Mouse (Mus musculus): ENCODE results near the gene Colgalt1. TPM values are rescaled to one million over a fixed set of nuclear protein-coding genes. Genes with fewer than 3 reads are reported as not detected.

Colgalt1 gene
- total and polyA plus RNA-seq, 3 experiments, result 72.0 to 85.3 (median 73.7) TPM

- H3K4me3 ChIP-seq (replicated peaks in 1 of 3; ENCODE audit: low read depth in 2 of 3, low read length in 2 of 3, poor library complexity in 1 of 3), result no peak overlapping the region
- in situ Hi-C loops (cut with MboI; ENCODE audit: low pct_ligation_motif_present, low pct_unique_long_range_greater_than_20kb, low sequenced_read_pairs) (no loop called here), dilution Hi-C loops (cut with MboI; ENCODE audit: extremely low pct_ligation_motif_present, extremely low pct_unique_long_range_greater_than_20kb, low sequenced_read_pairs) (no loop called here)
- no peak overlapping the region for H3K27ac ChIP-seq (ENCODE audit: insufficient read depth, low read depth)
- H3K4me1 ChIP-seq (ENCODE audit: control insufficient read depth in 1 of 2, insufficient read depth in 2 of 2), result peaks cover 23 to 49% of the 10 kb centered on the region in 2 experiments
- no peaks in the 10 kb centered on the region for H3K36me3 ChIP-seq (replicated peaks in 1 of 2; ENCODE audit: control insufficient read depth in 1 of 2, insufficient read depth in 1 of 2, low read length in 1 of 2)
- no peaks in the 10 kb centered on the region for H3K79me2 ChIP-seq (replicated peaks; ENCODE audit: control insufficient read depth, extremely low read depth, insufficient read depth, poor library complexity, severe bottlenecking)
- no peak for DNase-seq (ENCODE audit: extremely low read depth)
- H3K27me3 ChIP-seq (replicated peaks), result peaks cover 39% of the 10 kb centered on the region
- no peak overlapping the region for H3K4me2 ChIP-seq (ENCODE audit: insufficient read depth, low read depth, poor library complexity, severe bottlenecking)
- H3K9me3 ChIP-seq (replicated peaks; ENCODE audit: low read length), result no peaks in the 10 kb centered on the region
- TF ChIP-seq ZMIZ1 (IDR thresholded peaks at IDR 0.05; ENCODE audit: low read depth, low read length), result no peak
- TF ChIP-seq TBP (conservative IDR thresholded peaks at IDR 0.05; ENCODE audit: low read depth, low read length), result no peak
- TF ChIP-seq USF2 (conservative IDR thresholded peaks at IDR 0.05; ENCODE audit: low read depth, low read length), result no peak
- TF ChIP-seq JUND (conservative IDR thresholded peaks at IDR 0.05; ENCODE audit: low read depth, low read length), result no peak
- no peak for TF ChIP-seq PAX5 (IDR thresholded peaks at IDR 0.05; ENCODE audit: low read length)
- no peak overlapping the region for H3K9ac ChIP-seq (ENCODE audit: insufficient read depth, low read depth)
These were observed 56.1 kb downstream of the Colgalt1 start for GRCm38 (mm10) chr8:71666855-71667254.

GRCm38 (mm10) chr8:71667256-71667655 is 56.5 kb downstream of the Colgalt1 start:
- H3K4me1 ChIP-seq (ENCODE audit: control insufficient read depth in 1 of 2, insufficient read depth in 2 of 2), result peaks cover 23 to 53% of the 10 kb centered on the region in 2 experiments
- H3K9me3 ChIP-seq (replicated peaks; ENCODE audit: low read length), result no peaks in the 10 kb centered on the region
- TF ChIP-seq HCFC1 (IDR thresholded peaks at IDR 0.05; ENCODE audit: low read depth, low read length) (no peak), USF2 (conservative IDR thresholded peaks at IDR 0.05; ENCODE audit: low read depth, low read length) (no peak), CTCF (conservative IDR thresholded peaks at IDR 0.05 in 1 of 2, IDR thresholded peaks at IDR 0.05 in 1 of 2; ENCODE audit: low read depth in 2 of 2, low read length in 2 of 2) (no peak), ETS1 (conservative IDR thresholded peaks at IDR 0.05; ENCODE audit: low read depth, low read length) (no peak), RAD21 (IDR thresholded peaks at IDR 0.05; ENCODE audit: low read depth, low read length) (no peak), NRF1 (IDR thresholded peaks at IDR 0.05; ENCODE audit: low read depth, low read length) (no peak), CHD2 (IDR thresholded peaks at IDR 0.05; ENCODE audit: low read length) (no peak; the same call in 1 of the 2 replicates), MXI1 (IDR thresholded peaks at IDR 0.05; ENCODE audit: low read depth, low read length) (no peak), MAFK (IDR thresholded peaks at IDR 0.05; ENCODE audit: insufficient replicate concordance, low read length) (no peak), NELFE (IDR thresholded peaks at IDR 0.05; ENCODE audit: low read depth, low read length) (no peak), RCOR1 (conservative IDR thresholded peaks at IDR 0.05; ENCODE audit: low read depth, low read length) (no peak), POLR2AphosphoS2 (IDR thresholded peaks at IDR 0.05; ENCODE audit: low read depth, low read length) (no peak), MAX (IDR thresholded peaks at IDR 0.05; ENCODE audit: low read length) (no peak), POLR2A (IDR thresholded peaks at IDR 0.05; ENCODE audit: low read depth, low read length) (no peak), MYC (IDR thresholded peaks at IDR 0.05; ENCODE audit: low read depth, low read length) (no peak), EP300 (IDR thresholded peaks at IDR 0.05; ENCODE audit: low read length) (no peak), ELF1 (IDR thresholded peaks at IDR 0.05; ENCODE audit: low read depth, low read length) (no peak)
- no peak overlapping the region for H3K9ac ChIP-seq (ENCODE audit: insufficient read depth, low read depth)
- H3K4me2 ChIP-seq (ENCODE audit: insufficient read depth, low read depth, poor library complexity, severe bottlenecking), result no peak overlapping the region
- in situ Hi-C loops (cut with MboI; ENCODE audit: low pct_ligation_motif_present, low pct_unique_long_range_greater_than_20kb, low sequenced_read_pairs), result no loop called here
- peaks cover 39% of the 10 kb centered on the region for H3K27me3 ChIP-seq (replicated peaks)
- H3K36me3 ChIP-seq (replicated peaks in 1 of 2; ENCODE audit: control insufficient read depth in 1 of 2, insufficient read depth in 1 of 2, low read length in 1 of 2), result no peaks in the 10 kb centered on the region
- no peaks in the 10 kb centered on the region for H3K79me2 ChIP-seq (replicated peaks; ENCODE audit: control insufficient read depth, extremely low read depth, insufficient read depth, poor library complexity, severe bottlenecking)
- dilution Hi-C loops (cut with MboI; ENCODE audit: extremely low pct_ligation_motif_present, extremely low pct_unique_long_range_greater_than_20kb, low sequenced_read_pairs), result no loop called here
- DNase-seq (ENCODE audit: extremely low read depth), result no peak
- no peak overlapping the region for H3K4me3 ChIP-seq (replicated peaks in 1 of 3; ENCODE audit: low read depth in 2 of 3, low read length in 2 of 3, poor library complexity in 1 of 3)
- no peak overlapping the region for H3K27ac ChIP-seq (ENCODE audit: insufficient read depth, low read depth)

Measured in CH12.LX (cell line).